Mouse (Mus musculus) lung, embryonic 16.5 days (tissue): ENCODE measurements around the gene Lonp1. TPM values are rescaled to one million over a fixed set of nuclear protein-coding genes. Genes with fewer than 3 reads are reported as not detected.

Experiments
- ATAC-seq: fragments of 200-750 bp; cut with Nextera tagmentation; 2 replicates; pipeline ENCODE4 v1.8.0; 2017; ENCODE audit warnings: low read depth, mild to moderate bottlenecking, moderate library complexity
- H3K27ac ChIP-seq: fragments of 300-500 bp; sonication (generic); 2 replicates; pipeline ENCODE4 v1.5.1; 2014; ENCODE audit warnings: mild to moderate bottlenecking, control low read depth, low read length
- H3K27me3 ChIP-seq: fragments of 300-500 bp; sonication (generic); 2 replicates; pipeline ENCODE4 v1.6.1; 2014; ENCODE audit warnings: low read depth, low read length, mixed read lengths; ENCODE audit not compliant: control insufficient read depth, insufficient read depth
- H3K36me3 ChIP-seq: fragments of 300-500 bp; sonication (generic); 2 replicates; pipeline ENCODE4 v1.6.1; 2014; ENCODE audit warnings: low read length; ENCODE audit not compliant: control insufficient read depth, insufficient read depth
- H3K4me1 ChIP-seq: fragments of 300-500 bp; sonication (generic); replicated peaks from 2 replicates; pipeline ENCODE4 v1.6.1; 2014; ENCODE audit warnings: low read length, mixed read lengths; ENCODE audit not compliant: control insufficient read depth, insufficient read depth
- H3K4me2 ChIP-seq: fragments of 300-500 bp; sonication (generic); 2 replicates; pipeline ENCODE4 v1.6.1; 2014; ENCODE audit warnings: low read depth, low read length, control low read depth
- H3K4me3 ChIP-seq: fragments of 300-500 bp; sonication (generic); 2 replicates; pipeline ENCODE4 v1.5.1; 2014; ENCODE audit warnings: mild to moderate bottlenecking, low read length, control low read depth
- H3K9ac ChIP-seq: fragments of 300-500 bp; sonication (generic); 2 replicates; pipeline ENCODE4 v1.6.1; 2014; ENCODE audit warnings: low read length, control low read depth
- H3K9me3 ChIP-seq: fragments of 300-500 bp; sonication (generic); 2 replicates; pipeline ENCODE4 v1.6.1; 2016; ENCODE audit warnings: low read length; ENCODE audit not compliant: control insufficient read depth
- WGBS: fragments of 180-500 bp; shearing (Covaris S2); extraction: QIAGEN DNeasy Blood & Tissue Kit; methylation state at CpG from one replicate; pipeline ENCODE4 v1.1.7; 2014; 5-methylcytosine and 5-hydroxymethylcytosine counted together
- polyA plus RNA-seq: library from polyadenylated mRNA; unstranded; fragments of >200 nt; fragmentation: Nextera tagmentation; extraction: Ambion mirVana; gene quantifications from 2 replicates; pipeline ENCODE4 v1.2.1, GENCODE M21; 2015

Gene Lonp1
- polyA plus RNA-seq, 1 experiment from 2014 or later: 41.1 TPM

- Histone ChIP-seq H3K4me2 (no peak overlapping the region), H3K36me3 (peaks cover 88% of the 10 kb centered on the region), H3K4me3 (no peak overlapping the region), H3K9ac (no peak overlapping the region), H3K27ac (no peak overlapping the region), H3K4me1 (no peaks in the 10 kb centered on the region), H3K9me3 (no peaks in the 10 kb centered on the region), H3K27me3 (no peaks in the 10 kb centered on the region)
- 89% methylated on average over 29 of the region's 29 CpGs for WGBS
- no peak for ATAC-seq
Measured at GRCm38 (mm10) chr17:56566293-56566692, 60.4 kb downstream of the Lonp1 start.

Other genes with a start within 250 kb of the Lonp1 start
- 59.1 and 59.9 TPM in 2 replicates for gene Ptprs, start 150.4 kb downstream of the Lonp1 start, polyA plus RNA-seq
- not detected in 2 replicates for gene Znrf4, start 114.5 kb downstream of the Lonp1 start, polyA plus RNA-seq
- 4.8 and 4.9 TPM in 2 replicates for gene Gm20219, start 72.5 kb downstream of the Lonp1 start, polyA plus RNA-seq
- 73.7 and 74.8 TPM in 2 replicates for gene Safb2, start 42.3 kb downstream of the Lonp1 start, polyA plus RNA-seq
- 86.9 and 95.7 TPM in 2 replicates for gene Safb, start 42.1 kb downstream of the Lonp1 start, polyA plus RNA-seq
- gene 2410015M20Rik, start 17.1 kb downstream of the Lonp1 start, polyA plus RNA-seq: 227 and 241 TPM in 2 replicates
- 1,731 and 1,766 TPM in 2 replicates for gene Rpl36, start 13.5 kb downstream of the Lonp1 start, polyA plus RNA-seq
- gene Catsperd, start 1.3 kb upstream of the Lonp1 start, polyA plus RNA-seq: 0.43 and 0.91 TPM in 2 replicates
- gene Ranbp3, start 46.4 kb upstream of the Lonp1 start, polyA plus RNA-seq: 80.2 and 92.8 TPM in 2 replicates
- gene Ndufa11, start 90.9 kb upstream of the Lonp1 start, polyA plus RNA-seq: 424 and 435 TPM in 2 replicates
- 15.4 and 18.2 TPM in 2 replicates for gene Vmac, start 91.1 kb upstream of the Lonp1 start, polyA plus RNA-seq
- 5.1 and 7.3 TPM in 2 replicates for gene Nrtn, start 130.6 kb upstream of the Lonp1 start, polyA plus RNA-seq
- 40.8 and 43.6 TPM in 2 replicates for gene Dus3l, start 137.9 kb upstream of the Lonp1 start, polyA plus RNA-seq
- 0.84 and 1.5 TPM in 2 replicates for gene Prr22, start 143.4 kb upstream of the Lonp1 start, polyA plus RNA-seq
- 6.7 and 6.9 TPM in 2 replicates for gene Rfx2, start 204.1 kb upstream of the Lonp1 start, polyA plus RNA-seq
- not detected in 2 replicates for gene Acsbg2, start 247.6 kb upstream of the Lonp1 start, polyA plus RNA-seq
- gene 1700061G19Rik, start 248.6 kb upstream of the Lonp1 start, polyA plus RNA-seq: 0.43 and 0.53 TPM in 2 replicates